Mouse (Mus musculus): Measurements from ENCODE around the gene Hnrnpab. TPM values are rescaled to one million over a fixed set of nuclear protein-coding genes. Genes with fewer than 3 reads are reported as not detected.

Gene Hnrnpab
- total and polyA plus RNA-seq, 3 experiments, result 184 to 1,104 (median 894) TPM

DNA sequence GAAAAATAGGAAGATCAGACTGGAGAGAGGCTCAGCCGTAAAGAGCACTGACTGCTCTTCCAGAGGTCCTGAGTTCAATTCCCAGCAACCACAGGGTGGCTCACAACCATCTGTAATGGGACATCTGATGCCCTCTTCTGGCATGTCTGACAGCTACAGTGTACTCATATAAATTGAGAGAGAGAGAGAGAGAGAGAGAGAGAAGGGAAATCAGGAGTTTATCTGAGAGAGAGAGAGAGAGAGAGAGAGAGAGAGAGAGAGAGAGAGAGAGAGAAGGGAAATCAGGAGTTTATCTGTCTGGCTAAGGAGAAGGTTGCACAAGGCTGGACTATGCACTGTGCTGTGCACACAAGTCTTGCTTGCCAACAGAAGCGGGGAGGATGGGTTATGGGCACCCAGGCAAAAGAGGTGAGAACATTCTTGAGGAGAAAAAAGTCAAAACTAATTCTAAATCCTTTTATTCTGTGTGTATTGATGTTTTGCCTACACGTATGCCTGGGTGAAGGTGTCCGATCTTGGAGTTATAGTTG lies 46.3 kb upstream of the Hnrnpab start:
- no peaks in the 10 kb centered on the region for H3K36me3 ChIP-seq (ENCODE audit: control insufficient read depth in 1 of 2, insufficient read depth in 2 of 2, low read length in 2 of 2)
- no peak overlapping the region for H3K4me3 ChIP-seq (ENCODE audit: control insufficient read depth in 1 of 2, insufficient read depth in 1 of 2, low read depth in 2 of 2, low read length in 2 of 2)
- H3K79me2 ChIP-seq (ENCODE audit: control insufficient read depth, insufficient read depth, low read length, poor library complexity), result peaks cover 3% of the 10 kb centered on the region; the same call in 1 of the 2 replicates
- H3K9me3 ChIP-seq (replicated peaks; ENCODE audit: insufficient read depth, low read length), result no peaks in the 10 kb centered on the region
- no peak overlapping the region for H3K9ac ChIP-seq (ENCODE audit: control insufficient read depth, low read depth, low read length, poor library complexity, severe bottlenecking)
- peak in 2 of 3 experiments; percentile 11 to 44; a peak in 2 of 6 replicates for TF ChIP-seq CTCF (IDR thresholded peaks at IDR 0.05 in 2 of 3, conservative IDR thresholded peaks at IDR 0.05 in 1 of 3; ENCODE audit: control insufficient read depth in 1 of 3, insufficient read depth in 1 of 3, low read depth in 2 of 3, low read length in 3 of 3, poor library complexity in 1 of 3, severe bottlenecking in 1 of 3)
- TF ChIP-seq SIN3A (IDR thresholded peaks at IDR 0.05; ENCODE audit: low read length), result no peak
- no peak for TF ChIP-seq ELF1 (IDR thresholded peaks at IDR 0.05; ENCODE audit: low read depth, low read length)
- TF ChIP-seq RAD21 (IDR thresholded peaks at IDR 0.05; ENCODE audit: low read depth, low read length), result peak; percentile 1; the same call in 1 of the 2 replicates
- TF ChIP-seq GATA1 (IDR thresholded peaks at IDR 0.05; ENCODE audit: low read depth, low read length), result no peak
- peak; percentile 23; the same call in 1 of the 2 replicates for TF ChIP-seq SMC3 (IDR thresholded peaks at IDR 0.05; ENCODE audit: low read depth, low read length)
- TF ChIP-seq NELFE (IDR thresholded peaks at IDR 0.05; ENCODE audit: low read depth, low read length), result no peak
- TF ChIP-seq JUND (IDR thresholded peaks at IDR 0.05; ENCODE audit: low read depth, low read length), result peak; percentile 95
- no peak for TF ChIP-seq POLR2AphosphoS2 (IDR thresholded peaks at IDR 0.05; ENCODE audit: low read length)
- no peak for DNase-seq (ENCODE audit: low read depth, low spot score)
- no peaks in the 10 kb centered on the region for H3K27me3 ChIP-seq (ENCODE audit: control insufficient read depth in 1 of 2, insufficient read depth in 2 of 2, low read length in 2 of 2)
- H3K4me1 ChIP-seq (ENCODE audit: control insufficient read depth in 1 of 2, insufficient read depth in 2 of 2, low read length in 2 of 2), result peaks cover 1 to 2% of the 10 kb centered on the region in 2 experiments; a peak in 1 of 4 replicates
- H3K27ac ChIP-seq (ENCODE audit: control insufficient read depth, low read depth, low read length), result no peak overlapping the region

DNA sequence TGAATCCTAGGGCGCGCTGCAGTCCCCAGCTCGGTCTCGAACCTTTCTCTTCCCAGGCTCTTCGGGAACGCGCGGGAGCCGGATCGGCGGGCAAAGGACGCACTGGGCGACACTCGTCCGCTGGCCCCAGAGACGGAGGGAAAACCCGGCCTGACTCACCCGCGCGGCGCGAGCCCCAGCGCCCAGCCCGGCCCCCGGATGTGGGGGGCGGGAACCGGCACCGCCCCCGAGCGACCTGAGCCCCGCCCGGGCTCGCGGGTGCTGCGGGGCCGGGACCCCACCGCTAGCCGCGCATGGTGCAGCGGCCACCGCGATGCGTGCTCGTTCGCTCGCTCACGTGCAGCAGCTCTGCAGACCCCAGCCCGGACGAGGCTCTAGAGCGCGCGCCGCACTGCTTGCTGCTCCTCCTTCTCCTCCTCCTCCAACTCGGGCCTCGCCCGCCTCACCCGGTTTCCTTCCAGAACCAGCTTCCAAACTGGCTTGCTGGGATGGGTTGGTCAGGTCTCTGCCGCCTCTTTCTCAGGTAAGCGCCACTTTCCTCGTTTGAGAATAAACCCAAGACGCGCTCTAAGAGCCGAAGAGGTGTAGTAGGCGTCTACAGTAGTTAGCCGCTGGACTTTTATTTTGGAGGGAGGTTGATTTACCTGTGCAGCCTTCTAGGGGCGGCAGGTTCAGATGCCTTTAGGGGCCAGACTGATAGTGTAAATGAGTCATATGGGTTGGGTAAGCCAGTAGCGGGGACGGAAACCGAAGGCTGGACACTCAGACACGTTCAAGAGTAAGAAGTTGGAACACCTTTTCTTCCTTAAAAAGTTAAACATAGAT lies 44.3 kb upstream of the Hnrnpab start, which contains the start of the genes N4bp3 and D930048N14Rik:
TSS of gene N4bp3 (minus strand) at position 152 of the 825 bp plus-strand sequence.
TSS of gene D930048N14Rik (plus strand) at position 264 of the 825 bp plus-strand sequence.
- Histone ChIP-seq H3K36me3 (ENCODE audit: control insufficient read depth in 1 of 2, insufficient read depth in 2 of 2, low read length in 2 of 2) (no peaks in the 10 kb centered on the region), H3K4me1 (ENCODE audit: control insufficient read depth in 1 of 2, insufficient read depth in 2 of 2, low read length in 2 of 2) (peaks cover 1 to 2% of the 10 kb centered on the region in 2 experiments; a peak in 1 of 4 replicates), H3K4me3 (ENCODE audit: control insufficient read depth in 1 of 2, insufficient read depth in 1 of 2, low read depth in 2 of 2, low read length in 2 of 2) (peak within 1 kb of the TSS; percentile 72 to 92), H3K27ac (ENCODE audit: control insufficient read depth, low read depth, low read length) (no peak within 1 kb of the TSS), H3K9me3 (replicated peaks; ENCODE audit: insufficient read depth, low read length) (no peaks in the 10 kb centered on the region), H3K9ac (ENCODE audit: control insufficient read depth, low read depth, low read length, poor library complexity, severe bottlenecking) (peak within 1 kb of the TSS; percentile 82), H3K27me3 (ENCODE audit: control insufficient read depth in 1 of 2, insufficient read depth in 2 of 2, low read length in 2 of 2) (no peaks in the 10 kb centered on the region), H3K79me2 (ENCODE audit: control insufficient read depth, insufficient read depth, low read length, poor library complexity) (peaks cover 3% of the 10 kb centered on the region; the same call in 1 of the 2 replicates)
- DNase-seq (ENCODE audit: low read depth, low spot score), result peak; percentile 81
- no peak for TF ChIP-seq GATA1 (IDR thresholded peaks at IDR 0.05; ENCODE audit: low read depth, low read length)
- no peak for TF ChIP-seq CTCF (IDR thresholded peaks at IDR 0.05 in 2 of 3, conservative IDR thresholded peaks at IDR 0.05 in 1 of 3; ENCODE audit: control insufficient read depth in 1 of 3, insufficient read depth in 1 of 3, low read depth in 2 of 3, low read length in 3 of 3, poor library complexity in 1 of 3, severe bottlenecking in 1 of 3)
- TF ChIP-seq NELFE (IDR thresholded peaks at IDR 0.05; ENCODE audit: low read depth, low read length), result peak; percentile 47; the same call in 1 of the 2 replicates
- no peak for TF ChIP-seq TAL1 (IDR thresholded peaks at IDR 0.05; ENCODE audit: low read length)
- TF ChIP-seq SIN3A (IDR thresholded peaks at IDR 0.05; ENCODE audit: low read length), result peak; percentile 54; the same call in 1 of the 2 replicates
- TF ChIP-seq UBTF (IDR thresholded peaks at IDR 0.05; ENCODE audit: borderline replicate concordance, insufficient read depth, low read depth, low read length), result no peak
- no peak for TF ChIP-seq MEF2A (IDR thresholded peaks at IDR 0.05; ENCODE audit: extremely low read depth, insufficient replicate concordance, low read depth, low read length, poor library complexity, severe bottlenecking)
- TF ChIP-seq ZNF384 (IDR thresholded peaks at IDR 0.05; ENCODE audit: low read depth, low read length), result no peak
- TF ChIP-seq MAZ (IDR thresholded peaks at IDR 0.05; ENCODE audit: low read depth, low read length), result peak; percentile 86; the same call in 1 of the 2 replicates
- peak; percentile 74; the same call in 1 of the 2 replicates for TF ChIP-seq MXI1 (IDR thresholded peaks at IDR 0.05; ENCODE audit: low read depth, low read length)
- TF ChIP-seq MAFK (IDR thresholded peaks at IDR 0.05; ENCODE audit: borderline replicate concordance, low read depth, low read length), result no peak
- peak in 1 of 2 experiments; percentile 71; a peak in 2 of 4 replicates for TF ChIP-seq POLR2A (IDR thresholded peaks at IDR 0.05; ENCODE audit: control insufficient read depth in 1 of 2, insufficient read depth in 1 of 2, low read depth in 1 of 2, low read length in 2 of 2, poor library complexity in 1 of 2)
- TF ChIP-seq BHLHE40 (IDR thresholded peaks at IDR 0.05; ENCODE audit: borderline replicate concordance, low read depth, low read length), result peak; percentile 69; the same call in 1 of the 2 replicates
- TF ChIP-seq USF2 (IDR thresholded peaks at IDR 0.05; ENCODE audit: borderline replicate concordance in 1 of 2, insufficient read depth in 1 of 2, low read depth in 1 of 2, low read length in 2 of 2), result no peak
- TF ChIP-seq KAT2A (conservative IDR thresholded peaks at IDR 0.05; ENCODE audit: low read depth, low read length), result no peak

All from MEL (cell line).